Mouse (Mus musculus): ENCODE results near the gene Srsf4. TPM values are rescaled to one million over a fixed set of nuclear protein-coding genes. Genes with fewer than 3 reads are reported as not detected.

Gene Srsf4
- polyA plus RNA-seq (2012; rRNA removed): 13.3 TPM in 2 replicates

GRCm38 (mm10) chr4:131873293-131874168 is at the start of gene Srsf4:
Gene Srsf4, plus strand, starts transcription at chr4:131873617.

DNA sequence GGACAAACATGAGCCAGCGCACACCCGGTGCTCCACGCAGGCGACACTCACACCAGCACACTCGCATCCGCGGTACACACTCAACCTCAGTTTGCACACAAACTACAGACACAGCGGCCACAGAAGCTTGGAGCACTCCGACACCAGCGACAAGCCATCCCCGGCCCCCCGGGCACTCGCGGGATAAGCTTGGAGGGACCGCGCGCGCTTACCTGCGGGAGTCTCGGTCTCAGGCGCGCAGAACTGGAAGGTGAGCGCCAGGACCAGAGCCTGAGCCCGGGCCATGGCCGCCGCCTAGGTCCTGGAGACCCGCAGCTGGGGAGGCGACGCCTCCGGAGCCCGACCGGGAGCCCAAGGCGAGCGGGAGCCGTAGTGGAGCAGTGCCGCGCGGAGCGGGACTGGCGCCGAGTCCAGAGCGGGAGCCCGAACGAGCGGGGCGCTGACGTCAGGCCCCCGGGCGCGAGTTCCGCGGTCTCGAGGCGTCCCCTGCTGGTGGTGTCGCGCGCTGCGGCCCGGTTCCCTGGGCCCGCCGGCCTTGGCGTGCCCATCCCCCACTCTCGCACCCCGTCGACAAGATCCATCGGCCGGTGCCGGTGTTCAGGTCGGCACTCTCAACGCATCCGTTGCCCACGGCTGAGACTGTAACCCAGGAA is 35.4 kb upstream of the Srsf4 start, which contains the start of gene Ptpru:
TSS of gene Ptpru (minus strand) at position 417 of the 653 bp plus-strand sequence.

DNA sequence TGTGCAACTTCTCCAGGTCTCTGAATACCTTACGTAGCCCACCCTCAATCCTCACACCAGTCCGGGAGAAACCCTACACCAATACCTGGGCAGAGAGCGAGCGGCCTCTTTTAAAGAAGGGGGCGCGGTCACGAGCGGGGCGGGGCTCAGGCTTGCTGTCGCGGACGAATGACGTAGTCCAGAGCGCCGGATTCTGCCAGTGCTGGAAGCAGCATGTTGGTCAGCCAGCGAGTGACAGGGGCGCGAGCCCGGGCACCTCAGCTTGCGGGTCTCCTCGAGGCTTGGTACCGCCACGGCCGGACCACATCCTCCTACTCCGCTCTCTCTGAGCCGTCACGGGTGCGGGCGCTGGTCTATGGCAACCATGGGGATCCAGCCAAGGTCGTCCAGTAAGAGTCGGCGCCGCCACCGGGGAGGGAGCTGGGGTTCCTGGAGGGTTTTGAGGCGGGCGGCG is 30.1 kb upstream of the Srsf4 start, which contains the start of gene Mecr:
TSS of gene Mecr (plus strand) at position 181 of the 454 bp plus-strand sequence.

DNA sequence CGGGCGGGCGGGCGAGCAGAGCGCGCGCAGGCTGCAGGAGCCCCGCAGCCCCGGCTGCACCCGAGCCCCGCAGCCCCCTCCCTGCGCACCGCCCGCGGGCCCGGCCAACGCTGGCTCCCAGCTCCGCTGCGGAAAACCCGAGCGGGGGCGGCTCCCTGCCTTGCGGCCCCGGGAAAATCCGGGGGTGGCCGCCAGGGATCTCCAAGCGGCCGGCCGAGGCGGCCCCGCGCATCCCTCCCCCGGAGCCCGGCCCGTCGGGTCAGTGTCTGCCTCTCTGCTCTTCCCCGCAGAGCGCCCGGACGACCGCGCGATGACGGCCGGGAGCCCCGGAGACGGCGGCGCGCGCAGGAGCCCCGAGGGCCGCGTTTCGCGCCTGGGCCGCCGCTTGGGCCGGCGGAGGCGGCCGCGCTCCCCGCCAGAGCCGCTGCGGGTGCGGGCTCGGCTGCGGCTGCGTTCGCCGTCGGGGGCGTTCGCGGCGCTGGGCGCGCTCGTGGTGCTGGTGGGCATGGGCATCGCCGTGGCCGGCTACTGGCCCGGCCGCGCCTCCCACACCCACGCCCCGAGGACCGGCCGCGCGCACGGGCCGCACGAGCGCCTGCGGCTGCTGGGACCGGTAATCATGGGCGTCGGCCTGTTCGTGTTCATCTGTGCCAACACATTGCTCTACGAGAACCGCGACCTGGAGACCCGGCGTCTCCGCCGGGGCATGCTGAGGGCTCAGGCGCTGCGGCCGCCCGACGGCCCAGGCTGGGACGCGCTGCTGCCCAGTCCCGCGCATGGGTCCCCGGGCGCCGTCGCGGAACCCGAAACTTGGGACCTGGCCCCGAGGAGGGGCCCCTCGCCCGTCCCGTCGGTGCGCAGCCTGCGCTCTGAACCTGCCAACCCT is 48.3 kb downstream of the Srsf4 start, which contains the start of gene Tmem200b:
TSS of gene Tmem200b (plus strand) at position 311 of the 886 bp plus-strand sequence.

Other genes starting within 250 kb of the Srsf4 start
- gene Ptpru, start 35.3 kb upstream of the Srsf4 start, polyA plus RNA-seq (2012; rRNA removed): 8.9 and 10.3 TPM in 2 replicates
- gene Mecr, start 30.1 kb upstream of the Srsf4 start, polyA plus RNA-seq (2012; rRNA removed): 23.5 and 29.0 TPM in 2 replicates
- 12.7 and 20.5 TPM in 2 replicates for gene Tmem200b, start 48.2 kb downstream of the Srsf4 start, polyA plus RNA-seq (2012; rRNA removed)
- 0.04 and 0.13 TPM in 2 replicates for gene Gm10300, start 201.1 kb downstream of the Srsf4 start, polyA plus RNA-seq (2012; rRNA removed)
- gene Epb41, start 201.7 kb downstream of the Srsf4 start, polyA plus RNA-seq (2012; rRNA removed): 14.7 and 17.4 TPM in 2 replicates